Mouse (Mus musculus): ENCODE results near the gene Gm9817. TPM values are rescaled to one million over a fixed set of nuclear protein-coding genes. Genes with fewer than 3 reads are reported as not detected.

The Gm9817 gene
- polyA plus RNA-seq, 1 experiment from 2014 or later = 0.10 TPM

DNA sequence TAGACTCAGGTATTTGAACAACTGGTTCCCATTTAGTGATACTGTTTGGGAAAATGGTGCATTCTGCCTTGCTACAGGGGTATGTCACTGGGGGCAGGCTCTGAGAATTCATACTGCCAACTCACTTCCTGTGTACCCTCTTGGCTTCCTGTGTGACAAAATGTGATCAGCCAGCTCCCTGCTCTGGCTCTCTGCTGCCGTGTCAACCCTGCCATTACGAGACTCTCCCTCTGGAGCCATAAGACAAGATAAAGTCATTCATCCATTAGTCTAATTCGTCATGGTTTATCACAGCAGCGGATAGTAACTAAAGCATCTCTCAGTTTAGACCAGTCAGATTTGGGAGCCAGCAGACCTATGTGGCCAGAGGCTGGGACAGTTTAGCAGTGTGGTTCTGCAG, 38.3 kb upstream of the Gm9817 start:
- no peaks in the 10 kb centered on the region for H3K36me3 ChIP-seq (ENCODE audit: control insufficient read depth, insufficient read depth, low read length)
- no peak overlapping the region for H3K4me3 ChIP-seq (ENCODE audit: low read depth, low read length)
- H3K9me3 ChIP-seq (ENCODE audit: control insufficient read depth, low read depth, low read length) = no peaks in the 10 kb centered on the region
- H3K27me3 ChIP-seq (ENCODE audit: control insufficient read depth, insufficient read depth, low read length) = no peaks in the 10 kb centered on the region
- H3K9ac ChIP-seq (replicated peaks; ENCODE audit: low read depth, low read length) = no peak overlapping the region
- 62% methylated on average over 4 of the region's 4 CpGs for WGBS
- H3K27ac ChIP-seq (ENCODE audit: low read length) = no peak overlapping the region
- peaks cover 3% of the 10 kb centered on the region for H3K4me1 ChIP-seq (ENCODE audit: control insufficient read depth, insufficient read depth, low read length)
- no peak for ATAC-seq (ENCODE audit: insufficient number of reproducible peaks, insufficient read depth, low FRiP score, low read depth)
- no peak overlapping the region for H3K4me2 ChIP-seq (replicated peaks; ENCODE audit: low read depth, low read length)

DNA sequence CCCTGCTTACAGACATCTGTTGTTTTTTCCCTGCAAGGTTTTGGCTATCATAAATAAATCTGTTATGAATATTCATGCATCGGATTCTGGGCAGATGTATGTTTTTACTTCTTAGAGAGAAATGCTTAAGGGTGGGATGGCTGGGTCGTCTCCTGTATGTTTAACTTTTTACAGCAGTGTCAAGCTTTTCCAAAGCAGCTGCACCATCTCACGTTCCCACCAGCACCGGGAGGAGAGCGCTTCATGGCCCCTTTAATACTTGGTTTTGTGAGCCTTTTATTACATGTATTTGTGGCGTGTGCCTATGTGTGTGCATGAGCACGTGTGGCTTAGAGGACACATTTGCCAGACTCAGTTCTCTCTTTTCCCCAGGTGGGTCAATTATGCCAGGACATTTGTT, 37.8 kb upstream of the Gm9817 start:
- Histone ChIP-seq H3K9ac (replicated peaks; ENCODE audit: low read depth, low read length) (no peak overlapping the region), H3K27me3 (ENCODE audit: control insufficient read depth, insufficient read depth, low read length) (no peaks in the 10 kb centered on the region), H3K4me3 (ENCODE audit: low read depth, low read length) (no peak overlapping the region), H3K4me1 (ENCODE audit: control insufficient read depth, insufficient read depth, low read length) (peaks cover 3% of the 10 kb centered on the region), H3K4me2 (replicated peaks; ENCODE audit: low read depth, low read length) (no peak overlapping the region), H3K36me3 (ENCODE audit: control insufficient read depth, insufficient read depth, low read length) (no peaks in the 10 kb centered on the region), H3K27ac (ENCODE audit: low read length) (no peak overlapping the region), H3K9me3 (ENCODE audit: control insufficient read depth, low read depth, low read length) (no peaks in the 10 kb centered on the region)
- WGBS = 47% methylated on average over 7 of the region's 7 CpGs
- ATAC-seq (ENCODE audit: insufficient number of reproducible peaks, insufficient read depth, low FRiP score, low read depth) = no peak

DNA sequence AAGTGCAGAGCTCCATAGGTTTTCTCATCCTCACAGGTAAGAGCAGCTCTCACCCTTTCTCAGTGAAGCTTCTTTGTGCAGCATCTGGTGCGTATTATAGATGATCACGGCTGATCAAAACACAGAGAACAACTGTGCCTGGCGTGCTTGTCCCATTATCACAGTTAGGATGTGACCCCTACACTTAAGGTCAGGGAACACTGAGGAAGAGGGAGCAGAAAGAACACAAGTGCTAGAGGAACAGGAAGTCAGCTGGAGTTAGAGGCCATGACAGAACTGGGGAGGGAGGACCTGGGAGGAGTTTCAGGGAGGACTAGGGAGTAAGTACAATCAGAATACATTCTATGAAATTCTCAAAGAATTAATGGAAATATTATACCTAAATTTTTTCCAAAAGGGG, 35.0 kb upstream of the Gm9817 start:
- Histone ChIP-seq H3K4me1 (ENCODE audit: control insufficient read depth, insufficient read depth, low read length) (peaks cover 3% of the 10 kb centered on the region), H3K4me3 (ENCODE audit: low read depth, low read length) (no peak overlapping the region), H3K9ac (replicated peaks; ENCODE audit: low read depth, low read length) (no peak overlapping the region), H3K36me3 (ENCODE audit: control insufficient read depth, insufficient read depth, low read length) (no peaks in the 10 kb centered on the region), H3K27me3 (ENCODE audit: control insufficient read depth, insufficient read depth, low read length) (no peaks in the 10 kb centered on the region), H3K9me3 (ENCODE audit: control insufficient read depth, low read depth, low read length) (no peaks in the 10 kb centered on the region), H3K27ac (ENCODE audit: low read length) (no peak overlapping the region), H3K4me2 (replicated peaks; ENCODE audit: low read depth, low read length) (no peak overlapping the region)
- WGBS = 85% methylated on average over 3 of the region's 3 CpGs
- no peak for ATAC-seq (ENCODE audit: insufficient number of reproducible peaks, insufficient read depth, low FRiP score, low read depth)

DNA sequence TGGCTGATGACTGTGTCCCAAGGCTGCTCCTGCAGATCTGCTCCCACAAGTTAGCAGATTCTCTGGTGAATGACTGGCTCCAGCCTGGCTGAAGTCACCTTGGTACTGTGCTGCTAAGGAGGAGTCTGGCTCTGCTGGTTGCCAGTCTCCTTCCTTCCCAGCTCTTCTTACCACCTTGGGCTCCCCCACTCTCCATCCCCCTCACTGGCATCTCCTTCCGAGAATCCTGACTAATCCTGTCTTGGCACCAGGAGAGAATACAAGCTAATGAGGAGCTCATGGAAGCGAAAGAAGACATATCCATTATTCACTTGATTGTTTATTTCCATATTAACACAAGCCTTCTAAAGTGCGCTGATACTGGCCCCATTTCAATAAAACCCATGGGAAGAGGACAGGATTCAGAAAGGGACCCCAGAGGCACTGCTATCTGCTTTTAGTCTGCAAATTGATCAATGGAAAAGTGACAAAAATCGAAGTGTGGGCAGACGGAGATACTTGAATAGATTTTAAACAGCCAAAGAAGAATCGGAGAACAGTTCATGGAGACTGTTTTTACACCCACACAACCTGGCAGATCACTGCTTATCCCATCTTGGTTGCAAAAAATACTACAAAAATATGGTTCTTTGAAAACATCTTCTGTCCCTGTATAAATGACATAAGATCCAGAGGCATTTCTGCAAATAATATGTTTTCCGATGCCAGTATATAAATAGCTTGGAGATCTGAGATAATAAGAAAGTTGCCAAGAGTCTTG, 29.1 kb upstream of the Gm9817 start:
- Histone ChIP-seq H3K27me3 (ENCODE audit: control insufficient read depth, insufficient read depth, low read length) (no peaks in the 10 kb centered on the region), H3K4me2 (replicated peaks; ENCODE audit: low read depth, low read length) (no peak overlapping the region), H3K9ac (replicated peaks; ENCODE audit: low read depth, low read length) (no peak overlapping the region), H3K4me3 (ENCODE audit: low read depth, low read length) (no peak overlapping the region), H3K27ac (ENCODE audit: low read length) (no peak overlapping the region), H3K4me1 (ENCODE audit: control insufficient read depth, insufficient read depth, low read length) (0 out of 2 replicates have a peak, but pooled peaks cover 9% of the 10 kb centered on the region), H3K36me3 (ENCODE audit: control insufficient read depth, insufficient read depth, low read length) (no peaks in the 10 kb centered on the region), H3K9me3 (ENCODE audit: control insufficient read depth, low read depth, low read length) (no peaks in the 10 kb centered on the region)
- WGBS = 57% methylated on average over 7 of the region's 7 CpGs
- ATAC-seq (ENCODE audit: insufficient number of reproducible peaks, insufficient read depth, low FRiP score, low read depth) = no peak

DNA sequence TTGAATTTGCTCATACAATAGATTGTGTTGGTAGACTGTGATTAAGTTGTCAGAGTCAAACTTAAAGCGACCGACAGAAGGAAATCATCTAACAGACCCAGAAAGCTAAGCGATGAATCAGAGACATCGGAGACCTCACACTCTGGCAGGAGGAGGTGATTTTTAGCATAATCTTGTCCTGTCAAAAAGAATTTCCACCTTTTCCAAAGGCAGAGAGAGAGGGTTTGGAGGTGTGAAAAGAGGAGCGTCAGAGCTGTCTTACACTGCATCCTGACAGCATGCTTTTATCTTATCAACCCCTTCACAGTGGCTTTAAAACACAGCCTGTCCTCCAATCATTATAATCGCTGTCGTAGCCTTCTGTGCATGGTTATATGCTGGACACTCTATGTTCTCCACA, 25.7 kb upstream of the Gm9817 start:
- 0 out of 2 replicates have a peak, but pooled peaks cover 9% of the 10 kb centered on the region for H3K4me1 ChIP-seq (ENCODE audit: control insufficient read depth, insufficient read depth, low read length)
- no peak overlapping the region for H3K4me2 ChIP-seq (replicated peaks; ENCODE audit: low read depth, low read length)
- H3K27ac ChIP-seq (ENCODE audit: low read length) = no peak overlapping the region
- ATAC-seq (ENCODE audit: insufficient number of reproducible peaks, insufficient read depth, low FRiP score, low read depth) = no peak
- no peaks in the 10 kb centered on the region for H3K27me3 ChIP-seq (ENCODE audit: control insufficient read depth, insufficient read depth, low read length)
- no peak overlapping the region for H3K4me3 ChIP-seq (ENCODE audit: low read depth, low read length)
- WGBS = 61% methylated on average over 7 of the region's 7 CpGs
- H3K9ac ChIP-seq (replicated peaks; ENCODE audit: low read depth, low read length) = no peak overlapping the region
- no peaks in the 10 kb centered on the region for H3K9me3 ChIP-seq (ENCODE audit: control insufficient read depth, low read depth, low read length)
- no peaks in the 10 kb centered on the region for H3K36me3 ChIP-seq (ENCODE audit: control insufficient read depth, insufficient read depth, low read length)

DNA sequence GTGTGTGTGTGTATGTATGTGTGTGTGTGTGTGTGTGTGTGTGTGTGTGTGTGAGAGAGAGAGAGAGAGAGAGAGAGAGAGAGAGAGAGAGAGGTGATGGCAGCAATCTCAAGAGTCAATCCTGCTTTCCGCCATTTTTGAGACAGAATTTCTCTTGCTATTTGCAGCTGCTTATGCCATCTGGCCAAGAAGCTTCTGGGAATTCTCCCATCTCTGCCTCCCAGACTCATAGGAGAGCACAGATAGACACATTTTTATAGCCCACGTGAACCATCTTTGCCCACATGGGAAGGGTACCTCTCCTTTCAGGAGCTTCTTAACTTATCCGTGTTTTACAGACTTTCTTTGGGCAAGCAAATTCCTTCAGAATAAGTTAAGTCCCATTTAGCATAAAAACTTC, 24.6 kb upstream of the Gm9817 start:
- H3K9ac ChIP-seq (replicated peaks; ENCODE audit: low read depth, low read length) = no peak overlapping the region
- no peaks in the 10 kb centered on the region for H3K27me3 ChIP-seq (ENCODE audit: control insufficient read depth, insufficient read depth, low read length)
- H3K9me3 ChIP-seq (ENCODE audit: control insufficient read depth, low read depth, low read length) = no peaks in the 10 kb centered on the region
- H3K27ac ChIP-seq (ENCODE audit: low read length) = no peak overlapping the region
- H3K4me1 ChIP-seq (ENCODE audit: control insufficient read depth, insufficient read depth, low read length) = 0 out of 2 replicates have a peak, but pooled peaks cover 9% of the 10 kb centered on the region
- no peak for ATAC-seq (ENCODE audit: insufficient number of reproducible peaks, insufficient read depth, low FRiP score, low read depth)
- WGBS = 90% methylated on average over 3 of the region's 3 CpGs
- no peak overlapping the region for H3K4me3 ChIP-seq (ENCODE audit: low read depth, low read length)
- no peak overlapping the region for H3K4me2 ChIP-seq (replicated peaks; ENCODE audit: low read depth, low read length)
- no peaks in the 10 kb centered on the region for H3K36me3 ChIP-seq (ENCODE audit: control insufficient read depth, insufficient read depth, low read length)

DNA sequence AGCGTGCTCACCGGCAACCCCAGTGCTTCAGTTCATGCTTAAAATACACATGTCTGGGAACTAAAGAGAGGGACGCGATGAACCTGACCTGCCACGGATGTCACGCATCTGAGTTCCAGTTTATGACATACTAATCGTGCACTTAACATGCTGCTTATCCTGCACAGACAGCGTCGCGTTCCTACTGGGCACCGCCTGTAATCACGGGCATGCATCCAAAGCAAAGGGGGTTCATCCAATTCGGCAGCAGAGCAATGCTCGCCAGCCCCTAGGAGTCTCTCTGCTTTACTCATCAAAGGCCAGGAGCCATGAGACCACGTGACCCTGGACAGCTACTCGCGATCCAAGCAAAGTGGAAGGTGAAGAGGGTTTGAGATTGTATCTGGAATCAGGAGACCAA, 19.3 kb upstream of the Gm9817 start:
- Histone ChIP-seq H3K4me2 (replicated peaks; ENCODE audit: low read depth, low read length) (no peak overlapping the region), H3K4me1 (ENCODE audit: control insufficient read depth, insufficient read depth, low read length) (no peaks in the 10 kb centered on the region), H3K9ac (replicated peaks; ENCODE audit: low read depth, low read length) (no peak overlapping the region), H3K4me3 (ENCODE audit: low read depth, low read length) (no peak overlapping the region), H3K27ac (ENCODE audit: low read length) (no peak overlapping the region), H3K36me3 (ENCODE audit: control insufficient read depth, insufficient read depth, low read length) (no peaks in the 10 kb centered on the region), H3K9me3 (ENCODE audit: control insufficient read depth, low read depth, low read length) (no peaks in the 10 kb centered on the region), H3K27me3 (ENCODE audit: control insufficient read depth, insufficient read depth, low read length) (no peaks in the 10 kb centered on the region)
- 88% methylated on average over 17 of the region's 17 CpGs for WGBS
- no peak for ATAC-seq (ENCODE audit: insufficient number of reproducible peaks, insufficient read depth, low FRiP score, low read depth)

DNA sequence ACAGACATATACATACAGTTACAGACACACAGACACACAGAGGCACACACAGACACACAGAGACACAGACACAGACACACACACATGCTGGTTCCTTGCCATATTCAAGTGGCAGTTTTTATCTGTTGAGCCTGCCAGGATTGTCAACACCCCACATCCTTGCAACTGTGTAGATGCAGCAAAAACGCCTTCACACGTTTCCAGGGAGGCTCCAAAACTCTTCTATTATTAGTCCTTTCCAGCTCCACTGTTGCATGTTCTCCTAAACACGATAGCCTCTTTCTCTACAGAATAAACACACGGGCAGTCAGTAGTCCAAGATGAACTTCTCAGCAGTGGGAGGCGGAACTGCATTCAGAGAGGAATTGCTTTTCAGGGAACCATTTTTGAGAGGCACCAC, 15.3 kb upstream of the Gm9817 start:
- Histone ChIP-seq H3K27me3 (ENCODE audit: control insufficient read depth, insufficient read depth, low read length) (no peaks in the 10 kb centered on the region), H3K27ac (ENCODE audit: low read length) (no peak overlapping the region), H3K9me3 (ENCODE audit: control insufficient read depth, low read depth, low read length) (no peaks in the 10 kb centered on the region), H3K4me3 (ENCODE audit: low read depth, low read length) (no peak overlapping the region), H3K4me1 (ENCODE audit: control insufficient read depth, insufficient read depth, low read length) (no peaks in the 10 kb centered on the region), H3K4me2 (replicated peaks; ENCODE audit: low read depth, low read length) (no peak overlapping the region), H3K36me3 (ENCODE audit: control insufficient read depth, insufficient read depth, low read length) (no peaks in the 10 kb centered on the region), H3K9ac (replicated peaks; ENCODE audit: low read depth, low read length) (no peak overlapping the region)
- no peak for ATAC-seq (ENCODE audit: insufficient number of reproducible peaks, insufficient read depth, low FRiP score, low read depth)
- 60% methylated on average over 5 of the region's 5 CpGs for WGBS

DNA sequence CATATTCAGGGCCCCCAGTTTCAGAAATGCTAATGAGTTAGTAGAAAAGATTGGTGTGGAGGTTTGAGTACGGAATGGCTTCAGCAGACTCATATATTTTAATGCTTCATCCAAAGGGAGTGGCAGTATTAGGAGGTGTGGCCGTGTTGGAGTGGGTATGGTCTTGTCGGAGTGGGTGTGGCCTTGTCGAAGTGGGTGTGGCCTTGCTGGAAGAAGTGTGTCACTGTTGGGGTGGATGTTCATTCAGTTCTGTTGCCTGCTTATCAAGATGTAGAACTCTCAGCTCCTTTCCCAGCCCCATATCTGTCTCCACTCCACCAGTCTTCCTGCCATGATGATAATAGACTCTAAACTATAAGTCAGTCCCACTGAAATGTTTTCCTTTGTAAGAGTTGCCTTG, 13.5 kb upstream of the Gm9817 start:
- Histone ChIP-seq H3K4me1 (ENCODE audit: control insufficient read depth, insufficient read depth, low read length) (no peaks in the 10 kb centered on the region), H3K9me3 (ENCODE audit: control insufficient read depth, low read depth, low read length) (no peaks in the 10 kb centered on the region), H3K4me3 (ENCODE audit: low read depth, low read length) (no peak overlapping the region), H3K9ac (replicated peaks; ENCODE audit: low read depth, low read length) (no peak overlapping the region), H3K27ac (ENCODE audit: low read length) (no peak overlapping the region), H3K36me3 (ENCODE audit: control insufficient read depth, insufficient read depth, low read length) (no peaks in the 10 kb centered on the region), H3K4me2 (replicated peaks; ENCODE audit: low read depth, low read length) (no peak overlapping the region), H3K27me3 (ENCODE audit: control insufficient read depth, insufficient read depth, low read length) (no peaks in the 10 kb centered on the region)
- ATAC-seq (ENCODE audit: insufficient number of reproducible peaks, insufficient read depth, low FRiP score, low read depth) = no peak
- 89% methylated on average over 4 of the region's 4 CpGs for WGBS
